Mouse (Mus musculus) monocyte, adult 2 months (primary cell): Measurements from ENCODE around the gene Zdhhc25.

Experiments
- DNase-seq, 2 experiments: peaks; one replicate each; pipeline ENCODE4 v3.0.0; 2022; ENCODE audit warnings: low spot score in 2 of 2, low read depth in 1 of 2

The Zdhhc25 gene

GRCm38 (mm10) chr15:88626886-88627488, 26.9 kb downstream of the Zdhhc25 start:
- no peak for DNase-seq

GRCm38 (mm10) chr15:88628801-88629356, 28.8 kb downstream of the Zdhhc25 start:
- no peak for DNase-seq

- no peak for DNase-seq
Measured at GRCm38 (mm10) chr15:88635205-88635604, 35.1 kb downstream of the Zdhhc25 start.

GRCm38 (mm10) chr15:88651019-88651418, 50.9 kb downstream of the Zdhhc25 start:
- no peak for DNase-seq
